Mouse (Mus musculus) kidney, embryonic 14.5 days (tissue): ENCODE results near the gene Greb1. TPM values are rescaled to one million over a fixed set of nuclear protein-coding genes. Genes with fewer than 3 reads are reported as not detected.

Experiments used
- ATAC-seq: fragments of 200-750 bp; cut with Nextera tagmentation; 2 replicates; pipeline ENCODE4 v1.8.0; 2017; ENCODE audit warnings: moderate number of reproducible peaks, mild to moderate bottlenecking, moderate TSS enrichment, moderate library complexity; ENCODE audit not compliant: low FRiP score, low TSS enrichment
- H3K27ac ChIP-seq: fragments of 300-500 bp; sonication (generic); 2 replicates; pipeline ENCODE4 v1.5.1; 2014; ENCODE audit warnings: low read depth, mild to moderate bottlenecking, low read length, moderate library complexity, mixed read lengths
- H3K27me3 ChIP-seq: fragments of 300-500 bp; sonication (generic); 2 replicates; pipeline ENCODE4 v1.6.1; 2014; ENCODE audit warnings: mild to moderate bottlenecking, low read length; ENCODE audit not compliant: control insufficient read depth, insufficient read depth
- H3K36me3 ChIP-seq: fragments of 300-500 bp; sonication (generic); 2 replicates; pipeline ENCODE4 v1.6.1; 2014; ENCODE audit warnings: low read length, mixed read lengths; ENCODE audit not compliant: control insufficient read depth, insufficient read depth
- H3K4me1 ChIP-seq: fragments of 300-500 bp; sonication (generic); 2 replicates; pipeline ENCODE4 v1.6.1; 2014; ENCODE audit warnings: low read length, mixed read lengths; ENCODE audit not compliant: control insufficient read depth, insufficient read depth
- H3K4me2 ChIP-seq: fragments of 300-500 bp; sonication (generic); replicated peaks from 2 replicates; pipeline ENCODE4 v1.6.1; 2014; ENCODE audit warnings: low read depth, mild to moderate bottlenecking, low read length
- H3K4me3 ChIP-seq: fragments of 300-500 bp; sonication (generic); 2 replicates; pipeline ENCODE4 v1.5.1; 2014; ENCODE audit warnings: mild to moderate bottlenecking, low read length
- H3K9ac ChIP-seq: fragments of 300-500 bp; sonication (generic); 2 replicates; pipeline ENCODE4 v1.6.1; 2014; ENCODE audit warnings: low read depth, mild to moderate bottlenecking, low read length, moderate library complexity
- H3K9me3 ChIP-seq: fragments of 300-500 bp; sonication (generic); 2 replicates; pipeline ENCODE4 v1.6.1; 2016; ENCODE audit warnings: low read length; ENCODE audit not compliant: control insufficient read depth
- WGBS: fragments of 180-500 bp; shearing (Covaris S2); extraction: QIAGEN DNeasy Blood & Tissue Kit; methylation state at CpG from one replicate; pipeline ENCODE4 v1.1.7; 2014; 5-methylcytosine and 5-hydroxymethylcytosine counted together
- polyA plus RNA-seq: library from polyadenylated mRNA; unstranded; fragments of >200 nt; fragmentation: Nextera tagmentation; extraction: Ambion mirVana; gene quantifications from 2 replicates; pipeline ENCODE4 v1.2.1, GENCODE M21; 2014

Greb1 gene
- polyA plus RNA-seq, 1 experiment from 2014 or later = 8.6 TPM

GRCm38 (mm10) chr12:16646780-16647409 is 153.8 kb downstream of the Greb1 start:
- ATAC-seq = no peak
- H3K27ac ChIP-seq = no peak overlapping the region
- no peaks in the 10 kb centered on the region for H3K9me3 ChIP-seq
- no peaks in the 10 kb centered on the region for H3K4me1 ChIP-seq
- H3K9ac ChIP-seq = no peak overlapping the region
- no peak overlapping the region for H3K4me3 ChIP-seq
- H3K27me3 ChIP-seq = no peaks in the 10 kb centered on the region
- no peak overlapping the region for H3K4me2 ChIP-seq
- 55% methylated on average over 9 of the region's 9 CpGs for WGBS
- H3K36me3 ChIP-seq = no peaks in the 10 kb centered on the region

- Histone ChIP-seq H3K4me2 (no peak overlapping the region), H3K9ac (no peak overlapping the region), H3K4me3 (no peak overlapping the region), H3K36me3 (no peaks in the 10 kb centered on the region), H3K27ac (no peak overlapping the region), H3K9me3 (no peaks in the 10 kb centered on the region), H3K27me3 (no peaks in the 10 kb centered on the region), H3K4me1 (no peaks in the 10 kb centered on the region)
- 61% methylated on average over 8 of the region's 8 CpGs for WGBS
- ATAC-seq = no peak
Observed at GRCm38 (mm10) chr12:16644698-16645097, 156.0 kb downstream of the Greb1 start.

GRCm38 (mm10) chr12:16643508-16644345 is 157.0 kb downstream of the Greb1 start:
- Histone ChIP-seq H3K4me3 (no peak overlapping the region), H3K9me3 (no peaks in the 10 kb centered on the region), H3K36me3 (no peaks in the 10 kb centered on the region), H3K27me3 (no peaks in the 10 kb centered on the region), H3K9ac (no peak overlapping the region), H3K27ac (no peak overlapping the region), H3K4me2 (no peak overlapping the region), H3K4me1 (no peaks in the 10 kb centered on the region)
- no peak for ATAC-seq
- 54% methylated on average over 12 of the region's 12 CpGs for WGBS

- Histone ChIP-seq H3K4me1 (no peaks in the 10 kb centered on the region), H3K4me3 (no peak overlapping the region), H3K27me3 (no peaks in the 10 kb centered on the region), H3K9ac (no peak overlapping the region), H3K36me3 (no peaks in the 10 kb centered on the region), H3K27ac (no peak overlapping the region), H3K4me2 (no peak overlapping the region), H3K9me3 (no peaks in the 10 kb centered on the region)
- WGBS = 64% methylated on average over 5 of the region's 5 CpGs
- ATAC-seq = no peak
Observed at GRCm38 (mm10) chr12:16642000-16642399, 158.7 kb downstream of the Greb1 start.

- no peak for ATAC-seq
- 86% methylated on average over 6 of the region's 6 CpGs for WGBS
- Histone ChIP-seq H3K9me3 (no peaks in the 10 kb centered on the region), H3K4me1 (no peaks in the 10 kb centered on the region), H3K36me3 (no peaks in the 10 kb centered on the region), H3K4me3 (no peak overlapping the region), H3K4me2 (no peak overlapping the region), H3K9ac (no peak overlapping the region), H3K27ac (no peak overlapping the region), H3K27me3 (no peaks in the 10 kb centered on the region)
Observed at GRCm38 (mm10) chr12:16640075-16640474, 160.6 kb downstream of the Greb1 start.

- Histone ChIP-seq H3K27ac (no peak overlapping the region), H3K4me1 (no peaks in the 10 kb centered on the region), H3K4me3 (no peak overlapping the region), H3K27me3 (no peaks in the 10 kb centered on the region), H3K36me3 (no peaks in the 10 kb centered on the region), H3K9me3 (no peaks in the 10 kb centered on the region), H3K4me2 (no peak overlapping the region), H3K9ac (no peak overlapping the region)
- WGBS = 70% methylated on average over 12 of the region's 12 CpGs
- ATAC-seq = no peak
Observed at GRCm38 (mm10) chr12:16639078-16639771, 161.5 kb downstream of the Greb1 start.

GRCm38 (mm10) chr12:16635816-16636215 is 164.9 kb downstream of the Greb1 start:
- Histone ChIP-seq H3K27ac (no peak overlapping the region), H3K4me3 (no peak overlapping the region), H3K27me3 (no peaks in the 10 kb centered on the region), H3K4me2 (no peak overlapping the region), H3K36me3 (no peaks in the 10 kb centered on the region), H3K4me1 (no peaks in the 10 kb centered on the region), H3K9me3 (no peaks in the 10 kb centered on the region), H3K9ac (no peak overlapping the region)
- WGBS = 73% methylated on average over 6 of the region's 6 CpGs
- no peak for ATAC-seq

- Histone ChIP-seq H3K4me1 (no peaks in the 10 kb centered on the region), H3K4me3 (no peak overlapping the region), H3K27ac (no peak overlapping the region), H3K27me3 (no peaks in the 10 kb centered on the region), H3K9ac (no peak overlapping the region), H3K9me3 (no peaks in the 10 kb centered on the region), H3K36me3 (no peaks in the 10 kb centered on the region), H3K4me2 (no peak overlapping the region)
- 56% methylated on average over 14 of the region's 14 CpGs for WGBS
- ATAC-seq = no peak
Observed at GRCm38 (mm10) chr12:16634075-16634813, 166.4 kb downstream of the Greb1 start.
